Mouse (Mus musculus) neural tube, embryonic 15.5 days (tissue): ENCODE measurements at regions not wholly inside any gene's neighbourhood (a gene's known extent, or its start where the extent isn't known, plus 50 kb on each side); places are given as distances from the start of the nearest gene placed in this dataset.

Source experiments
- ATAC-seq: fragments of 200-750 bp; cut with Nextera tagmentation; 2 replicates; pipeline ENCODE4 v1.8.0; 2017; ENCODE audit warnings: mild to moderate bottlenecking, moderate TSS enrichment, moderate library complexity; ENCODE audit not compliant: low FRiP score
- H3K27ac ChIP-seq: fragments of 300-500 bp; sonication (generic); replicated peaks from 2 replicates; pipeline ENCODE4 v1.5.1; 2015; ENCODE audit warnings: mild to moderate bottlenecking, inconsistent platforms
- H3K27me3 ChIP-seq: fragments of 300-500 bp; sonication (generic); replicated peaks from 2 replicates; pipeline ENCODE4 v1.6.1; 2015; ENCODE audit warnings: inconsistent platforms
- H3K36me3 ChIP-seq: fragments of 300-500 bp; sonication (generic); 2 replicates; pipeline ENCODE4 v1.6.1; 2015; ENCODE audit warnings: inconsistent platforms
- H3K4me1 ChIP-seq: fragments of 300-500 bp; sonication (generic); 2 replicates; pipeline ENCODE4 v1.6.1; 2015; ENCODE audit warnings: inconsistent platforms
- H3K4me2 ChIP-seq: fragments of 300-500 bp; sonication (generic); 2 replicates; pipeline ENCODE4 v1.6.1; 2015; ENCODE audit warnings: inconsistent platforms, mild to moderate bottlenecking, moderate library complexity
- H3K4me3 ChIP-seq: fragments of 300-500 bp; sonication (generic); replicated peaks from 2 replicates; pipeline ENCODE4 v1.5.1; 2015; ENCODE audit warnings: mild to moderate bottlenecking, inconsistent platforms
- H3K9ac ChIP-seq: fragments of 300-500 bp; sonication (generic); replicated peaks from 2 replicates; pipeline ENCODE4 v1.6.1; 2015; ENCODE audit warnings: mild to moderate bottlenecking, inconsistent platforms
- H3K9me3 ChIP-seq: fragments of 300-500 bp; sonication (generic); replicated peaks from 2 replicates; pipeline ENCODE4 v1.6.1; 2016; ENCODE audit warnings: inconsistent platforms
- WGBS: fragments of 180-500 bp; shearing (Covaris S2); methylation state at CpG from one replicate; pipeline ENCODE4 v1.1.7; 2015; ENCODE audit warnings: mixed read lengths; 5-methylcytosine and 5-hydroxymethylcytosine counted together

DNA sequence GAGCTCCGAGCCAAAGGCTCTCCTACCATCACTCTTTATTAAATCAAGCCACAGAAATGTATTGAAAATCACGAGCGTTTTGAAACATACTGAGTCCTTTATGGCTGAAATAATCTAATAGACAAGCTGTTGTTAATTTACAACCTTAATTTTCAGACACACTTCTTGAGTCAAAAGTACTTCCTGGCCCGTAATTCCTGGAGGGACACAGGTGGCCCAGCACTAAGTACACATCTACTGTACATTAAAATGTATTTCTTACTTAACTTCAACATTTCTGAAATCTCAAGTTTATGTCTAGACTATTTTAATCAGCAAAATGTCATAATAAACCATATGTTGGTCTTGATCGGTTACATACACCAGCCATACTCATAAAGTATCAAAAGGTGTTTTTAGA lies 2163.3 kb upstream of the Gm7489 start:
- Histone ChIP-seq H3K27ac (no peak overlapping the region), H3K27me3 (no peaks in the 10 kb centered on the region), H3K9ac (no peak overlapping the region), H3K4me2 (no peak overlapping the region), H3K9me3 (no peaks in the 10 kb centered on the region), H3K4me3 (no peak overlapping the region), H3K4me1 (peaks cover 4% of the 10 kb centered on the region; the same call in 1 of the 2 replicates), H3K36me3 (no peaks in the 10 kb centered on the region)
- ATAC-seq = no peak
- 60% methylated on average over 5 of the region's 5 CpGs for WGBS

DNA sequence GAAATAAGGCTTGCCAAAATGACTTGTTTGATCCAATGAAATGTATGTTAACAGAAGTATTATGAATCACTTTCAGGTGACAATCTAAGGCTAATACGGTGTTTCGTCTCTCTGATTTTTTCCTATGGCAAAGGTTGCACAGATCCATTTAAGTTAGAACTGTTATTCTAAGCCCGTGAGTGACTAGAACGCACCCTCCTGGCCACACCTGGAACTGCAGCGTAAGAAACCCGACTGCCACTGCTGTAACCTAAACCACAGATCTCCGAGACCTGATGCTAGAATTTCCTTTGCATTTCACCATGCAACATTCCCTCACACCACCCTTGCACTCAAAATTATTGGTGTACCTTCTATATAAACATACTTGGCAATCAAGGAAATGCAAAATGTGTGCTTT lies 2160.6 kb upstream of the Gm7489 start:
- ATAC-seq = no peak
- no peak overlapping the region for H3K27ac ChIP-seq
- no peak overlapping the region for H3K4me2 ChIP-seq

DNA sequence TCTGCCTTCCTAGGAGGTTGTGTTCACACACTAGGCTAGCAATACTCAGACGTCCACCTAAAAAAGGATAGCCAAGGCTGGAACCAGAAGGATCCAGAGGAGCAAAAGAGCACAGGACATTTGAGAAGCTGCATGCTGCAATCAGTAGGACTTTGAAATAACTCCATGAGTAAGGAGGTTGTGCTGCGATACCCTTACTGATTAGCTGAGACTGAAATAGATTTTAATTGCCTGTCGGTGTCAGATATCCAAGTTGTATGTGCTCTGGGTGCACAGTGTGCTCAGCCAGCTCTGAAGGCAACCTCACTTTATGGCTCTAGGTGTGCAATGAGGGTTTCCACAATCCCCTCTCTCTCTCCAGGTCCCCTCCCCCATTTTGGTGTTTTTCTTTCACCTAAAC lies 2159.2 kb upstream of the Gm7489 start:
- Histone ChIP-seq H3K4me1 (peaks cover 4% of the 10 kb centered on the region; the same call in 1 of the 2 replicates), H3K9ac (no peak overlapping the region), H3K36me3 (no peaks in the 10 kb centered on the region), H3K4me2 (no peak overlapping the region), H3K27ac (no peak overlapping the region), H3K9me3 (no peaks in the 10 kb centered on the region), H3K27me3 (no peaks in the 10 kb centered on the region), H3K4me3 (no peak overlapping the region)
- ATAC-seq = no peak
- 89% methylated on average over 3 of the region's 3 CpGs for WGBS

More for the DNA sequence above, 2160.6 kb upstream of the Gm7489 start:
- WGBS = 82% methylated on average over 7 of the region's 7 CpGs
- no peak overlapping the region for H3K9ac ChIP-seq
- H3K4me3 ChIP-seq = no peak overlapping the region
- H3K36me3 ChIP-seq = no peaks in the 10 kb centered on the region
- H3K27me3 ChIP-seq = no peaks in the 10 kb centered on the region
- H3K9me3 ChIP-seq = no peaks in the 10 kb centered on the region
- peaks cover 4% of the 10 kb centered on the region; the same call in 1 of the 2 replicates for H3K4me1 ChIP-seq

DNA sequence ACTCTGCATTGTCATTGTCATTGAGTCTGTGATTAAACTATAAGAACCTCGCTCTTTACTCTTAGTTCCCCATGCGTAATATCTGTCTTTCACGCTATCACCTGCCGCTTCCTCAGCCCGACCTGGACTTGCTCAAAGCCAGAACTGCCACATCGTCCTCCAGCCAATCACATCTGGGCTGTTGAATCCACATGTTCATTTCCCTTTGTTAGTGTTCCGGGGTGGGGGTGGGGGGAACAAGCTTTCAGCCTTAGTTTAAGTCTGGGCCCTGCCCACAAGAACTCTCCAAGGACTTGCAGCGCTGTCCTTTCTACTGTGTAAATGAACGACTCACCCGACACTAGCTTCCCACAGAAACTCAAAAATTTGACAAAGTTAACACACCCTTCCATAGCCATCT lies 2154.6 kb upstream of the Gm7489 start:
- Histone ChIP-seq H3K9ac (no peak overlapping the region), H3K4me1 (no peaks in the 10 kb centered on the region), H3K27me3 (no peaks in the 10 kb centered on the region), H3K36me3 (no peaks in the 10 kb centered on the region), H3K4me3 (no peak overlapping the region), H3K4me2 (no peak overlapping the region), H3K27ac (no peak overlapping the region), H3K9me3 (no peaks in the 10 kb centered on the region)
- 85% methylated on average over 10 of the region's 10 CpGs for WGBS
- no peak for ATAC-seq

DNA sequence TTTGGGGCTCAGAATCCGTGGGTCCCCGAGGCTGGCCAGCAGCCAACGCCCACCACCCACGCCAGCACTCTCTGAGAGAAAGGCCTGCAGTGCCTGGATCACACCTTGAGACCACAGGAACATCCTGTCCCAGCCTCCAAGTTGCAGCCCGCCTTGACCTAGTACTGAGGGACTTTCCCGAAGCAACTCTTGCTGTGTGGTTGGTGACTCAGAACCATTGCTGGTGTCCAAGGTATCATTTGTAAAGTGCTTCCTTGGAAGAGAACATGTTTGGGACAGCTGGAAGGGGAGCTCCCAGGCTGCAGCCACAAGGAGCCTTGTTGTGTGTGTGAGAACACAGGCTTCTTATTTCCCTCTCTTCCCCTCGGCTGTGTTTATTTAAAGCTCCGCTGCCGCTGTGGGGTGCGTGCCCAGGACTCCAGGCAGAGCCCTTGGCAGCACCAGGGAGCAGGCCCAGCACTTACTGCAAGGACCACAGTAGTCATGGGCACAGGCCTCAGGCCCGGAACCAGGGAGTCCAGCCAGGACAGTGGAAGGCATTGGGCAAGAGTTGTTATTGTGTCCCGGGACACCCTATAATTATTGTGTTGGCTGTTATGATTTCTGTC lies 2153.8 kb upstream of the Gm7489 start:
- no peak overlapping the region for H3K9ac ChIP-seq
- WGBS = 76% methylated on average over 12 of the region's 12 CpGs
- no peaks in the 10 kb centered on the region for H3K9me3 ChIP-seq
- H3K36me3 ChIP-seq = no peaks in the 10 kb centered on the region
- no peak overlapping the region for H3K4me3 ChIP-seq
- no peak for ATAC-seq
- no peaks in the 10 kb centered on the region for H3K4me1 ChIP-seq
- no peak overlapping the region for H3K27ac ChIP-seq
- no peaks in the 10 kb centered on the region for H3K27me3 ChIP-seq
- no peak overlapping the region for H3K4me2 ChIP-seq

DNA sequence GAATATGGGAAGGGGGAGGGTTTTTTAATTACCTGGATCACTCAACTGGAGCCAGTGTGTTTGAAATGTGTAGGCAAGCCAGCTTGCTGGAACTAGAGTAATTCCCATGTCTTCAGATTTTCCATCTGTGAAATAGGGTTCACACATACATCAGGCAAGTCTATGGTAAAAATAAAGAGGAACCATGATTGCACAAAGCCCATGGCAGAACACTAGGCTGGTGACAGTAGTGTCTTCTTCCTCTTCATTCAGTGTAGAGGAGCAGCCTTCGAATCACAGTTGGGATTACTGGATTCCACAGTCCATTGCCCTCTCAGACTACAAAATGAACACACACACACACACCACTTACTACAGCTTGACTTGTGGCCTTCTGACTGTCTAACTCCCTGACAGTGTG lies 2150.5 kb upstream of the Gm7489 start:
- no peak overlapping the region for H3K4me2 ChIP-seq
- no peaks in the 10 kb centered on the region for H3K27me3 ChIP-seq
- H3K4me1 ChIP-seq = no peaks in the 10 kb centered on the region
- H3K4me3 ChIP-seq = no peak overlapping the region
- ATAC-seq = no peak
- no peaks in the 10 kb centered on the region for H3K9me3 ChIP-seq
- H3K9ac ChIP-seq = no peak overlapping the region
- no peak overlapping the region for H3K27ac ChIP-seq
- H3K36me3 ChIP-seq = no peaks in the 10 kb centered on the region
- WGBS = 95% methylated on average over 1 of the region's 1 CpGs
